Mouse (Mus musculus): Measurements from ENCODE around the gene Arhgap4. TPM values are rescaled to one million over a fixed set of nuclear protein-coding genes. Genes with fewer than 3 reads are reported as not detected.

Gene Arhgap4
- total RNA-seq, 1 experiment: 3.5 TPM

DNA sequence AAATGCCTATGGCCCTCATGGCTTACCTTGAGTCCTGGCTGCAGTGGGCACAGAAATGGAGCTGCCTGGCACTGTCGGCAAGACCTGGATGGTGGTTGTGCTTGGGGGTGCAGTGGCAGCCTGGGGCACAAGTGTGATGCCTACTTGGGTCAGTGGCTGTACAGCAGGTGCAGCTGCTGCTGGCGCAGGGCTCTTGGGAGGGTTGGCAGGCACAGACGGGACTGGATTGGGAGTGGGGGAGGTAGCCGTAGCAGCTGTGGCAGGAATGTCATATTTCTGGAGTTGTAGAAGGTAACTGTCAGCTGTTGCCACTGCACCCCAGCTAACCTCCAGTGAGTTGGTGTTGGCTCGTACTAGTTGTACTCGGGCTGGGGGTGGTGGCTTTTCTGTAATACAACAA, 33.3 kb upstream of the Arhgap4 start:
- H3K36me3 ChIP-seq (ENCODE audit: control insufficient read depth, insufficient read depth, low read length, poor library complexity, severe bottlenecking): peaks cover 73% of the 10 kb centered on the region
- no peaks in the 10 kb centered on the region for H3K9me3 ChIP-seq (ENCODE audit: control insufficient read depth, insufficient read depth, low read depth, low read length)
- no peak overlapping the region for H3K4me3 ChIP-seq (ENCODE audit: insufficient read depth in 1 of 2, low read depth in 1 of 2, low read length in 2 of 2, poor library complexity in 1 of 2, severe bottlenecking in 1 of 2)
- no peak for DNase-seq (ENCODE audit: low read depth, low spot score)
- H3K4me1 ChIP-seq (ENCODE audit: control insufficient read depth in 2 of 2, insufficient read depth in 2 of 2, low read length in 2 of 2, poor library complexity in 1 of 2): peaks cover 0 to 2% of the 10 kb centered on the region in 2 experiments; a peak in 1 of 4 replicates
- TF ChIP-seq HCFC1 (IDR thresholded peaks at IDR 0.05; ENCODE audit: borderline replicate concordance, insufficient read depth, low read length) (no peak), ZC3H11A (IDR thresholded peaks at IDR 0.05; ENCODE audit: borderline replicate concordance, low read depth, low read length) (no peak), CHD2 (IDR thresholded peaks at IDR 0.05; ENCODE audit: low read depth, low read length) (no peak), ZNF384 (IDR thresholded peaks at IDR 0.05; ENCODE audit: low read depth, low read length) (no peak), MAFK (IDR thresholded peaks at IDR 0.05; ENCODE audit: insufficient read depth, low read depth, low read length) (no peak)
- H3K9ac ChIP-seq (ENCODE audit: insufficient read depth, low read depth, low read length, poor library complexity, severe bottlenecking): no peak overlapping the region
- in situ Hi-C loops (cut with MboI; ENCODE audit: low sequenced_read_pairs in 2 of 2, unreplicated experiment in 2 of 2): loop anchor here in 1 of 2 experiments (25.0 kb wide), 1 partner anchor 282 kb away; the partner anchor contains the start of gene Flna
- no peak overlapping the region for H3K27ac ChIP-seq (ENCODE audit: insufficient read depth, low read depth, low read length, poor library complexity, severe bottlenecking)

DNA sequence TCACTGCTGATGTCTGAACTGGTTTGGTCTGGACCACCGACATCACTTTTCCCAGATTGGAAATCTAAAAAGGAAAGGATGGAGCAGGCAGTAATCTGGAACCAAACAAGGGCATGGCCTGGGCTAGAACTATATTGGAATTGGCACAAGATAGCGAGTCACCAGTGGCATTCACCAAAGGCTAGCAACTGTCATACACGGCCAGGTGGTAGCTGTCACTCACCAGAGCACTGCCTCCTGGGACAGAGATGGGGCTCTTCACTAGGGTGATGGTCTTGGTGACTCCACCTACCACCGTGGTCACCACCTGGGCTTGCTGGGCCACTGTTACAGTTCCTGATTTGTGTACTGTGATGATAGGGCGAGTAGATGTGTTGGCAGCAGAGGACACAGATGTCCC, 30.9 kb upstream of the Arhgap4 start:
- DNase-seq (ENCODE audit: low read depth, low spot score): no peak
- H3K9ac ChIP-seq (ENCODE audit: insufficient read depth, low read depth, low read length, poor library complexity, severe bottlenecking): no peak overlapping the region
- in situ Hi-C loops (cut with MboI; ENCODE audit: low sequenced_read_pairs in 2 of 2, unreplicated experiment in 2 of 2): loop anchor here in 1 of 2 experiments (25.0 kb wide), 1 partner anchor 285 kb away; the partner anchor contains the start of gene Flna
- no peaks in the 10 kb centered on the region for H3K9me3 ChIP-seq (ENCODE audit: control insufficient read depth, insufficient read depth, low read depth, low read length)
- H3K36me3 ChIP-seq (ENCODE audit: control insufficient read depth, insufficient read depth, low read length, poor library complexity, severe bottlenecking): peaks cover 81% of the 10 kb centered on the region
- peaks cover 0 to 3% of the 10 kb centered on the region in 2 experiments; a peak in 1 of 4 replicates for H3K4me1 ChIP-seq (ENCODE audit: control insufficient read depth in 2 of 2, insufficient read depth in 2 of 2, low read length in 2 of 2, poor library complexity in 1 of 2)
- TF ChIP-seq ZNF384 (IDR thresholded peaks at IDR 0.05; ENCODE audit: low read depth, low read length) (no peak), HCFC1 (IDR thresholded peaks at IDR 0.05; ENCODE audit: borderline replicate concordance, insufficient read depth, low read length) (no peak), CHD2 (IDR thresholded peaks at IDR 0.05; ENCODE audit: low read depth, low read length) (no peak), MAFK (IDR thresholded peaks at IDR 0.05; ENCODE audit: insufficient read depth, low read depth, low read length) (no peak), ZC3H11A (IDR thresholded peaks at IDR 0.05; ENCODE audit: borderline replicate concordance, low read depth, low read length) (no peak)
- H3K4me3 ChIP-seq (ENCODE audit: insufficient read depth in 1 of 2, low read depth in 1 of 2, low read length in 2 of 2, poor library complexity in 1 of 2, severe bottlenecking in 1 of 2): no peak overlapping the region
- no peak overlapping the region for H3K27ac ChIP-seq (ENCODE audit: insufficient read depth, low read depth, low read length, poor library complexity, severe bottlenecking)

DNA sequence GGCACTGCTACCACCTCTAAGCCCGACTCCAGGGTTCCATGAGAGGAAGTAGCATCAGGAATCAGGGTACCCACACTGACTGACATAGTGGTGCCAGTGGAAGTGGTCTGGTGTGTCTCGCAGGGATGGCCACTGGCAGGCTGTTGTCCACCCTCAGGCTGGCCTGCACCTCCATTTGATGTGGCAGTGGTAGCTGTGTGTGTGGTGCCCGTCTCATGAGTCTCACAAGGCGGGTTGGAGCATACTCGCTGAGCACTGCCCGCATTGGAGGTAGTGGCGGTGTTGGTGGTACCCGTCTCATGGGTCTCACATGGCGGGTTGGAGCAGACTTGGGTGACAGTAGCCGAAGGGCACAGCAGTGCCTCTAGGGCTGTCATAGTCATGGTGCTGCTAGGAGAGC, 27.7 kb upstream of the Arhgap4 start:
- in situ Hi-C loops (cut with MboI; ENCODE audit: low sequenced_read_pairs in 2 of 2, unreplicated experiment in 2 of 2): no loop called here
- H3K9ac ChIP-seq (ENCODE audit: insufficient read depth, low read depth, low read length, poor library complexity, severe bottlenecking): no peak overlapping the region
- H3K4me3 ChIP-seq (ENCODE audit: insufficient read depth in 1 of 2, low read depth in 1 of 2, low read length in 2 of 2, poor library complexity in 1 of 2, severe bottlenecking in 1 of 2): no peak overlapping the region
- TF ChIP-seq ZNF384 (IDR thresholded peaks at IDR 0.05; ENCODE audit: low read depth, low read length) (no peak), CHD2 (IDR thresholded peaks at IDR 0.05; ENCODE audit: low read depth, low read length) (no peak), MAFK (IDR thresholded peaks at IDR 0.05; ENCODE audit: insufficient read depth, low read depth, low read length) (no peak), ZC3H11A (IDR thresholded peaks at IDR 0.05; ENCODE audit: borderline replicate concordance, low read depth, low read length) (no peak), HCFC1 (IDR thresholded peaks at IDR 0.05; ENCODE audit: borderline replicate concordance, insufficient read depth, low read length) (no peak)
- DNase-seq (ENCODE audit: low read depth, low spot score): no peak
- no peak overlapping the region for H3K27ac ChIP-seq (ENCODE audit: insufficient read depth, low read depth, low read length, poor library complexity, severe bottlenecking)
- H3K9me3 ChIP-seq (ENCODE audit: control insufficient read depth, insufficient read depth, low read depth, low read length): no peaks in the 10 kb centered on the region
- H3K4me1 ChIP-seq (ENCODE audit: control insufficient read depth in 2 of 2, insufficient read depth in 2 of 2, low read length in 2 of 2, poor library complexity in 1 of 2): peaks cover 0 to 3% of the 10 kb centered on the region in 2 experiments; a peak in 1 of 4 replicates
- peaks cover 86% of the 10 kb centered on the region for H3K36me3 ChIP-seq (ENCODE audit: control insufficient read depth, insufficient read depth, low read length, poor library complexity, severe bottlenecking)

DNA sequence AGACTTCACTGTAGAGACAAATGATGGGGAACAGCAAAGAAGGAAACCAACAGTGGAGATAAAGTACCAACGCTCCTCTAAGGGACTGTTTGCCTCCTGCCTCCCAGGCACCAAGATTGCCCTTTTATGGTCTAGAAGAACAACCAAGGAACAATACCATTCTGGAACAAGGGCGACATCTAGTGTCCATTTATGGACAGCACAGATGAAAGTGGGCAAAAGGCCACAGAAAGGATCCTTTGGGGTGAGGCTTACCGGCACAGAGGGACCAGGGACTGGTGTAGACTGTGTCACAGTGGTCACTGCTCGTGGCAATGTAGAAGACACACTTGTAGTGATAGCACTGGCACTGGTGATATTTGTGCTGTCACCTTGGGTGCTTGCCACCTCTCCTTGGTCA, 27.0 kb upstream of the Arhgap4 start:
- Histone ChIP-seq H3K36me3 (ENCODE audit: control insufficient read depth, insufficient read depth, low read length, poor library complexity, severe bottlenecking) (peaks cover 87% of the 10 kb centered on the region), H3K27ac (ENCODE audit: insufficient read depth, low read depth, low read length, poor library complexity, severe bottlenecking) (no peak overlapping the region), H3K9me3 (ENCODE audit: control insufficient read depth, insufficient read depth, low read depth, low read length) (no peaks in the 10 kb centered on the region), H3K9ac (ENCODE audit: insufficient read depth, low read depth, low read length, poor library complexity, severe bottlenecking) (no peak overlapping the region), H3K4me3 (ENCODE audit: insufficient read depth in 1 of 2, low read depth in 1 of 2, low read length in 2 of 2, poor library complexity in 1 of 2, severe bottlenecking in 1 of 2) (no peak overlapping the region), H3K4me1 (ENCODE audit: control insufficient read depth in 2 of 2, insufficient read depth in 2 of 2, low read length in 2 of 2, poor library complexity in 1 of 2) (peaks cover 0 to 3% of the 10 kb centered on the region in 2 experiments; a peak in 1 of 4 replicates)
- peak; percentile 41 for DNase-seq (ENCODE audit: low read depth, low spot score)
- in situ Hi-C loops (cut with MboI; ENCODE audit: low sequenced_read_pairs in 2 of 2, unreplicated experiment in 2 of 2): no loop called here
- no peak for TF ChIP-seq ZNF384 (IDR thresholded peaks at IDR 0.05; ENCODE audit: low read depth, low read length)
- no peak for TF ChIP-seq MAFK (IDR thresholded peaks at IDR 0.05; ENCODE audit: insufficient read depth, low read depth, low read length)
- TF ChIP-seq CHD2 (IDR thresholded peaks at IDR 0.05; ENCODE audit: low read depth, low read length): no peak
- no peak for TF ChIP-seq HCFC1 (IDR thresholded peaks at IDR 0.05; ENCODE audit: borderline replicate concordance, insufficient read depth, low read length)
- no peak for TF ChIP-seq ZC3H11A (IDR thresholded peaks at IDR 0.05; ENCODE audit: borderline replicate concordance, low read depth, low read length)
